Mouse (Mus musculus): ENCODE measurements around the gene Padi1. TPM values are rescaled to one million over a fixed set of nuclear protein-coding genes. Genes with fewer than 3 reads are reported as not detected.

Gene Padi1
- 0.06 and 0.11 TPM in 2 replicates for polyA plus RNA-seq (2014; fragmentation: Nextera tagmentation; extraction: Ambion mirVana)

- Histone ChIP-seq H3K27ac (ENCODE audit: low read depth, low read length) (no peak within 1 kb of the TSS), H3K4me1 (replicated peaks; ENCODE audit: control insufficient read depth, insufficient read depth, low read length) (no peaks in the 10 kb centered on the region), H3K4me2 (no peak within 1 kb of the TSS), H3K9ac (ENCODE audit: low read depth, low read length) (no peak within 1 kb of the TSS), H3K36me3 (ENCODE audit: control insufficient read depth, insufficient read depth, low read length) (no peaks in the 10 kb centered on the region), H3K27me3 (replicated peaks; ENCODE audit: control insufficient read depth, insufficient read depth, low read length) (0 out of 2 replicates have a peak, but pooled peaks cover under 1% of the 10 kb centered on the region), H3K9me3 (ENCODE audit: control insufficient read depth, low read length) (no peaks in the 10 kb centered on the region), H3K4me3 (ENCODE audit: low read depth, low read length) (no peak within 1 kb of the TSS)
- DNase-seq (ENCODE audit: low spot score) (no peak), ATAC-seq (replicated peaks; ENCODE audit: low FRiP score) (no peak)
- WGBS: 86% methylated on average over 6 of the region's 6 CpGs
Measured at GRCm38 (mm10) chr4:140845666-140846065, at the start of gene Padi1. Gene Padi1 (minus strand): TSS chr4:140845778.

- DNase-seq (ENCODE audit: low spot score) (no peak), ATAC-seq (replicated peaks; ENCODE audit: low FRiP score) (no peak)
- Histone ChIP-seq H3K36me3 (ENCODE audit: control insufficient read depth, insufficient read depth, low read length) (no peaks in the 10 kb centered on the region), H3K4me2 (no peak overlapping the region), H3K27me3 (replicated peaks; ENCODE audit: control insufficient read depth, insufficient read depth, low read length) (no peaks in the 10 kb centered on the region), H3K9me3 (ENCODE audit: control insufficient read depth, low read length) (no peaks in the 10 kb centered on the region), H3K9ac (ENCODE audit: low read depth, low read length) (no peak overlapping the region), H3K27ac (ENCODE audit: low read depth, low read length) (no peak overlapping the region), H3K4me1 (replicated peaks; ENCODE audit: control insufficient read depth, insufficient read depth, low read length) (no peaks in the 10 kb centered on the region), H3K4me3 (ENCODE audit: low read depth, low read length) (no peak overlapping the region)
- WGBS: 64% methylated on average over 1 of the region's 1 CpGs
Measured at GRCm38 (mm10) chr4:140892163-140892530, 46.6 kb upstream of the Padi1 start.

GRCm38 (mm10) chr4:140891525-140892162 is 46.1 kb upstream of the Padi1 start:
- 88% methylated on average over 14 of the region's 14 CpGs for WGBS
- Histone ChIP-seq H3K27me3 (replicated peaks; ENCODE audit: control insufficient read depth, insufficient read depth, low read length) (no peaks in the 10 kb centered on the region), H3K4me2 (no peak overlapping the region), H3K4me3 (ENCODE audit: low read depth, low read length) (no peak overlapping the region), H3K27ac (ENCODE audit: low read depth, low read length) (no peak overlapping the region), H3K9me3 (ENCODE audit: control insufficient read depth, low read length) (no peaks in the 10 kb centered on the region), H3K4me1 (replicated peaks; ENCODE audit: control insufficient read depth, insufficient read depth, low read length) (no peaks in the 10 kb centered on the region), H3K9ac (ENCODE audit: low read depth, low read length) (no peak overlapping the region), H3K36me3 (ENCODE audit: control insufficient read depth, insufficient read depth, low read length) (no peaks in the 10 kb centered on the region)
- ATAC-seq (replicated peaks; ENCODE audit: low FRiP score) (no peak), DNase-seq (ENCODE audit: low spot score) (no peak)

DNA sequence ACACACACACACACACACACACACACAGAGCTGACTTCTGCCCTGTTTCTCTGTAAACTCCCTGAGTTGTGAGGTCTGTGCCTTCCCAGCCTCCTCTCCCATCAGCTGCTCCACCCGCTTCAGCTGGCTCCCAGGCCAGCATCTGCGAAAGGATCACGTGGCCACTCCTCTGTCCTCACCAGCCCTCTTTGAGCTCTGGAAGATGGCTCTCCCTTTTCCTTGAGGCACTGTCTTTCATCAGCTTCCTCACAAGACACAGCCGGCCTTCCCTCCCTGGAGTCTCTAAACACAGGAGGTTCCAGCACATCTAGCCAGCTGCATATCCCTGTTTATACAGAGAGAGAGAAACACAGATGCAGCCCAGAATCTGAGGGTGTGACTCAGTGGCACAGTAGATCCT is 38.3 kb upstream of the Padi1 start:
- Histone ChIP-seq H3K27me3 (replicated peaks; ENCODE audit: control insufficient read depth, insufficient read depth, low read length) (no peaks in the 10 kb centered on the region), H3K9ac (ENCODE audit: low read depth, low read length) (no peak overlapping the region; the same call in 1 of the 2 replicates), H3K4me1 (replicated peaks; ENCODE audit: control insufficient read depth, insufficient read depth, low read length) (no peaks in the 10 kb centered on the region), H3K4me2 (no peak overlapping the region), H3K27ac (ENCODE audit: low read depth, low read length) (no peak overlapping the region), H3K9me3 (ENCODE audit: control insufficient read depth, low read length) (0 out of 2 replicates have a peak, but pooled peaks cover 3% of the 10 kb centered on the region), H3K36me3 (ENCODE audit: control insufficient read depth, insufficient read depth, low read length) (no peaks in the 10 kb centered on the region), H3K4me3 (ENCODE audit: low read depth, low read length) (no peak overlapping the region)
- ATAC-seq (replicated peaks; ENCODE audit: low FRiP score): no peak
- WGBS: 35% methylated on average over 4 of the region's 4 CpGs
- DNase-seq (ENCODE audit: low spot score): no peak

- ATAC-seq (replicated peaks; ENCODE audit: low FRiP score): no peak
- no peaks in the 10 kb centered on the region for H3K4me1 ChIP-seq (replicated peaks; ENCODE audit: control insufficient read depth, insufficient read depth, low read length)
- H3K9me3 ChIP-seq (ENCODE audit: control insufficient read depth, low read length): 0 out of 2 replicates have a peak, but pooled peaks cover 3% of the 10 kb centered on the region
- H3K9ac ChIP-seq (ENCODE audit: low read depth, low read length): no peak overlapping the region
- no peak overlapping the region for H3K4me3 ChIP-seq (ENCODE audit: low read depth, low read length)
- DNase-seq (ENCODE audit: low spot score): no peak
- WGBS: 93% methylated on average over 3 of the region's 3 CpGs
- no peak overlapping the region for H3K27ac ChIP-seq (ENCODE audit: low read depth, low read length)
- H3K36me3 ChIP-seq (ENCODE audit: control insufficient read depth, insufficient read depth, low read length): no peaks in the 10 kb centered on the region
- H3K4me2 ChIP-seq: no peak overlapping the region
- no peaks in the 10 kb centered on the region for H3K27me3 ChIP-seq (replicated peaks; ENCODE audit: control insufficient read depth, insufficient read depth, low read length)
Measured at GRCm38 (mm10) chr4:140882981-140883380, 37.4 kb upstream of the Padi1 start.

- no peak overlapping the region for H3K4me3 ChIP-seq (ENCODE audit: low read depth, low read length)
- H3K27ac ChIP-seq (ENCODE audit: low read depth, low read length): no peak overlapping the region
- DNase-seq (ENCODE audit: low spot score) (no peak), ATAC-seq (replicated peaks; ENCODE audit: low FRiP score) (no peak)
- H3K4me2 ChIP-seq: no peak overlapping the region
- WGBS: 58% methylated on average over 4 of the region's 4 CpGs
- H3K27me3 ChIP-seq (replicated peaks; ENCODE audit: control insufficient read depth, insufficient read depth, low read length): no peaks in the 10 kb centered on the region
- H3K4me1 ChIP-seq (replicated peaks; ENCODE audit: control insufficient read depth, insufficient read depth, low read length): no peaks in the 10 kb centered on the region
- H3K36me3 ChIP-seq (ENCODE audit: control insufficient read depth, insufficient read depth, low read length): no peaks in the 10 kb centered on the region
- H3K9ac ChIP-seq (ENCODE audit: low read depth, low read length): no peak overlapping the region
- H3K9me3 ChIP-seq (ENCODE audit: control insufficient read depth, low read length): 0 out of 2 replicates have a peak, but pooled peaks cover 3% of the 10 kb centered on the region
Measured at GRCm38 (mm10) chr4:140882365-140882764, 36.8 kb upstream of the Padi1 start.

- H3K4me3 ChIP-seq (ENCODE audit: low read depth, low read length): no peak overlapping the region
- no peak overlapping the region for H3K9ac ChIP-seq (ENCODE audit: low read depth, low read length)
- 87% methylated on average over 13 of the region's 13 CpGs for WGBS
- no peak overlapping the region for H3K27ac ChIP-seq (ENCODE audit: low read depth, low read length)
- H3K27me3 ChIP-seq (replicated peaks; ENCODE audit: control insufficient read depth, insufficient read depth, low read length): no peaks in the 10 kb centered on the region
- no peaks in the 10 kb centered on the region for H3K36me3 ChIP-seq (ENCODE audit: control insufficient read depth, insufficient read depth, low read length)
- ATAC-seq (replicated peaks; ENCODE audit: low FRiP score) (no peak), DNase-seq (ENCODE audit: low spot score) (no peak)
- H3K4me2 ChIP-seq: no peak overlapping the region
- 0 out of 2 replicates have a peak, but pooled peaks cover 3% of the 10 kb centered on the region for H3K9me3 ChIP-seq (ENCODE audit: control insufficient read depth, low read length)
- no peaks in the 10 kb centered on the region for H3K4me1 ChIP-seq (replicated peaks; ENCODE audit: control insufficient read depth, insufficient read depth, low read length)
Measured at GRCm38 (mm10) chr4:140881771-140882170, 36.2 kb upstream of the Padi1 start.

DNA sequence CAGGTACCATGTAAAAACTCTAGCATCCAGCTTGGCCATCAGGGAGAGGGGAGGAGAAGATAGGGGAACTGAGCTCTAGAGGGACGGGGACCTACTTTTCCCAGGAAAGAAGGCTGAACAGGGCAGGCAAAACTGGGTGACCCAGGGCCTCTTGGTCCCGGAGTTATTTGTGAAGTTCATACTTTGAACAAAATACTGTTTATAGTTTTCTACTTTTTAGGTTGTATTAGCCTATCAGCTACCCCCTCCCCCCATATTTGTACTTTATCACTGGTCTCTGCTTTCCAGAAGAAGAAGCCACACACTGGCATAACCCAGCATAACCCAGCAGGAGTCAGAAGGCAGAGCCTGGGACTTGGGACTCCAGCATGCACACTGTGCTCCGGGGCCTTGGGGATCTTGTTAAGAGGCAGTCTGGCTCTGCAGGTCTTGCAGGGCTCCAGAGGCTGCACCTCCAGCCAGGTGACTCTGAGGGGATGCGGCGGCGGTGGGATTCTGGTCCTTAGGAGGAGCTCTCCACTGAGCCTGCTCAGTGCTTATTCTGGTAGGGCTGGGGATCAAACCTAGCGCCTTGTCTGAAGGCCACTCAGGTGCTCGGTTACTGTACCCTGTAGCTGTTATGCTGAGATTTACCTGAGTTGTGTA is 35.6 kb upstream of the Padi1 start:
- Histone ChIP-seq H3K4me1 (replicated peaks; ENCODE audit: control insufficient read depth, insufficient read depth, low read length) (no peaks in the 10 kb centered on the region), H3K9ac (ENCODE audit: low read depth, low read length) (no peak overlapping the region), H3K4me3 (ENCODE audit: low read depth, low read length) (no peak overlapping the region), H3K36me3 (ENCODE audit: control insufficient read depth, insufficient read depth, low read length) (no peaks in the 10 kb centered on the region), H3K27ac (ENCODE audit: low read depth, low read length) (no peak overlapping the region), H3K9me3 (ENCODE audit: control insufficient read depth, low read length) (0 out of 2 replicates have a peak, but pooled peaks cover 3% of the 10 kb centered on the region), H3K27me3 (replicated peaks; ENCODE audit: control insufficient read depth, insufficient read depth, low read length) (no peaks in the 10 kb centered on the region), H3K4me2 (no peak overlapping the region)
- ATAC-seq (replicated peaks; ENCODE audit: low FRiP score) (no peak), DNase-seq (ENCODE audit: low spot score) (no peak)
- WGBS: 77% methylated on average over 8 of the region's 8 CpGs

DNA sequence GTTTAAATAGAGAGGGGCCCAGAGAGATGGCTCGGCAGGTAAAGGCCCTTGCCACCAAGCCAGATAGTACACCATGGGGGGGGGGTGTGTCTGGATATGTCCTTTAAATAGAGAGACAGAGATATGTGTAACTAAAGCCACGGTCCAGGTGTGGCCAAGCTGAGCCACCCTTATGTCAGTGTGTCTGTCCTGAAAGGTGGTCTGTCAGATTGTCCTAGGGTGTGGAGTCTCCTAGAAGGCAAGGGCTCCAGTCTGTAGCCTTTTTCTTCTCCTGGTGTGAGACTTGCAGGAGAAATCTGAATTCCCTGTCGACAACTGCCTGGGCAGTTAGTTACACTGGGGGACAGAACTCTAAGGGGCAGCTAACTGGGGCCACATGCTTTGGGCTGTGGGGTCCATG is 34.6 kb upstream of the Padi1 start:
- H3K4me1 ChIP-seq (replicated peaks; ENCODE audit: control insufficient read depth, insufficient read depth, low read length): no peaks in the 10 kb centered on the region
- ATAC-seq (replicated peaks; ENCODE audit: low FRiP score) (no peak), DNase-seq (ENCODE audit: low spot score) (no peak)

More for the DNA sequence above, 34.6 kb upstream of the Padi1 start:
- Histone ChIP-seq H3K36me3 (ENCODE audit: control insufficient read depth, insufficient read depth, low read length) (no peaks in the 10 kb centered on the region), H3K27me3 (replicated peaks; ENCODE audit: control insufficient read depth, insufficient read depth, low read length) (no peaks in the 10 kb centered on the region), H3K27ac (ENCODE audit: low read depth, low read length) (no peak overlapping the region), H3K9me3 (ENCODE audit: control insufficient read depth, low read length) (0 out of 2 replicates have a peak, but pooled peaks cover 3% of the 10 kb centered on the region), H3K4me2 (no peak overlapping the region), H3K4me3 (ENCODE audit: low read depth, low read length) (no peak overlapping the region), H3K9ac (ENCODE audit: low read depth, low read length) (no peak overlapping the region)
- WGBS: 75% methylated on average over 3 of the region's 3 CpGs
